13 mouse cellular contexts compared by ENCODE assay signal in the genomic region with DNA sequence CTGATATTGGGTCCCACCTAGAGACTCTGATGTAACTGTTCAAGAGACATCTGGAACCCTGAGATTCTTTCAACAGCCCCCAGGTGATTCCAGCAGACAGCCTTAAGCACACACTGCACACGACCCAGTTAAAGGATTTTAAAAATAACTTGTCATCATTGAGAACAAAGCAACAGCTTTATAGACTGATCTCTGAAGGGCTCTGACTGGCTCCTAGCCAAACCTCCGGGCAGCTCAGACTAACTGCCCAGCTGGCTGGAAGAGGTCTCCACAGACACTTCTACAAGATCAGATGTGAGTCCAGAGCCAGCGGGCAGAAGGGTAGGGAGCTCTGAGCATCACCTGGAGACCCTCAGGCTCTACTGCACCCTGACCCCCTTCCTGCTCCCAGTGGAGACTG.
DNase-seq lines count a peak whose midpoint lies in the region.
"Had no signal": no experiment of that assay in that cellular context is flagged by ENCODE, and none has a peak within 500 bp of the region (broad histone marks: within the 10 kb centered on the region; RNA-seq: fewer than 3 reads in every experiment).

No protein-coding gene starts in this region.

- peak; percentile 25 to 56 for DNase-seq in adrenal gland, postnatal 36 days
- DNase-seq in adrenal gland, adult 18-20 months (ENCODE audit: low spot score in 2 of 2) = no peak
- DNase-seq in kidney, postnatal 14 days = peak; percentile 19
- no peak for DNase-seq in kidney, adult 11 months
- DNase-seq in urinary bladder, postnatal 14 days (ENCODE audit: low spot score) = peak; percentile 26
- no peak for DNase-seq in urinary bladder, postnatal 10 days (ENCODE audit: low spot score)
- DNase-seq in frontal cortex, postnatal 36 days (ENCODE audit: low spot score in 2 of 2) = no peak
- DNase-seq in thymus, postnatal 0 days (ENCODE audit: low spot score) = no peak
- DNase-seq: cerebellum, adult 2 months; gastrocnemius, postnatal 36 days; kidney, adult 9 months; liver, embryonic 13.5 days; thymus, postnatal 36 days had no signal

Comparison
In these comparisons a context has a peak if more than half of its experiments do, and no peak if none do; other contexts are left out.
1. DNase-seq: peak in adrenal gland, postnatal 36 days (2 of 2), kidney, postnatal 14 days (single experiment) and urinary bladder, postnatal 14 days (single experiment); none in adrenal gland, adult 18-20 months (0 of 2), kidney, adult 11 months (single experiment), urinary bladder, postnatal 10 days (single experiment), frontal cortex, postnatal 36 days (0 of 2) and thymus, postnatal 0 days (single experiment).